Mouse (Mus musculus) liver, adult (tissue): ENCODE measurements around the gene Tmem268.

Experiments
- GATA4 ChIP-seq: IDR thresholded peaks from 2 replicates; pipeline ENCODE4 v1.6.1; 2014; ENCODE audit warnings: mild to moderate bottlenecking, low read length; ENCODE audit not compliant: insufficient replicate concordance

Gene Tmem268

GRCm38 (mm10) chr4:63569322-63569721 lies 10.7 kb downstream of the Tmem268 start:
- TF ChIP-seq GATA4: no peak

- TF ChIP-seq GATA4: no peak
These were observed 11.7 kb downstream of the Tmem268 start for GRCm38 (mm10) chr4:63570208-63570781.

- TF ChIP-seq GATA4: no peak
These were observed 14.0 kb downstream of the Tmem268 start for GRCm38 (mm10) chr4:63572621-63573020.

- no peak for TF ChIP-seq GATA4
These were observed 21.1 kb downstream of the Tmem268 start for GRCm38 (mm10) chr4:63579649-63580048.

- TF ChIP-seq GATA4: no peak
These were observed 21.5 kb downstream of the Tmem268 start for GRCm38 (mm10) chr4:63580078-63580477.

GRCm38 (mm10) chr4:63582580-63582979 lies 24.0 kb downstream of the Tmem268 start:
- TF ChIP-seq GATA4: no peak

- TF ChIP-seq GATA4: no peak
These were observed 26.6 kb downstream of the Tmem268 start for GRCm38 (mm10) chr4:63585216-63585615.

GRCm38 (mm10) chr4:63586240-63586639 lies 27.7 kb downstream of the Tmem268 start:
- no peak for TF ChIP-seq GATA4

- TF ChIP-seq GATA4: no peak
These were observed 31.4 kb downstream of the Tmem268 start for GRCm38 (mm10) chr4:63589987-63590386.

- TF ChIP-seq GATA4: no peak
These were observed 32.0 kb downstream of the Tmem268 start for GRCm38 (mm10) chr4:63590538-63590937.

GRCm38 (mm10) chr4:63594459-63595110 lies 36.0 kb downstream of the Tmem268 start:
- TF ChIP-seq GATA4: no peak

- TF ChIP-seq GATA4: no peak
These were observed 36.7 kb downstream of the Tmem268 start for GRCm38 (mm10) chr4:63595259-63595658.

GRCm38 (mm10) chr4:63596010-63596409 lies 37.4 kb downstream of the Tmem268 start:
- TF ChIP-seq GATA4: no peak

GRCm38 (mm10) chr4:63600786-63601185 lies 42.2 kb downstream of the Tmem268 start:
- TF ChIP-seq GATA4: no peak

GRCm38 (mm10) chr4:63601263-63601662 lies 42.7 kb downstream of the Tmem268 start:
- TF ChIP-seq GATA4: no peak

GRCm38 (mm10) chr4:63604945-63605344 lies 46.4 kb downstream of the Tmem268 start, which contains the start of gene Gm11213:
TSS of gene Gm11213 (minus strand) at chr4:63605261.
- TF ChIP-seq GATA4: no peak

- no peak for TF ChIP-seq GATA4
These were observed 47.0 kb downstream of the Tmem268 start for GRCm38 (mm10) chr4:63605545-63605944.
